Mouse (Mus musculus): ENCODE data around the gene Slc2a9.

GRCm38 (mm10) chr5:38500043-38500442, 2.9 kb downstream of the Slc2a9 start:
- no peak for TF ChIP-seq POLR2A (IDR thresholded peaks at IDR 0.05; ENCODE audit: low read depth, low read length)
- TF ChIP-seq MAFK (IDR thresholded peaks at IDR 0.05; ENCODE audit: insufficient replicate concordance, low read length), result no peak
- TF ChIP-seq E2F4 (IDR thresholded peaks at IDR 0.05; ENCODE audit: insufficient replicate concordance, low read depth, low read length), result no peak
- no peak for TF ChIP-seq MXI1 (IDR thresholded peaks at IDR 0.05; ENCODE audit: low read depth, low read length)
- TF ChIP-seq CTCF (conservative IDR thresholded peaks at IDR 0.05 in 1 of 2, IDR thresholded peaks at IDR 0.05 in 1 of 2; ENCODE audit: low read depth in 2 of 2, low read length in 2 of 2), result no peak
- no peak for TF ChIP-seq UBTF (IDR thresholded peaks at IDR 0.05; ENCODE audit: low read depth, low read length)
- TF ChIP-seq EP300 (IDR thresholded peaks at IDR 0.05; ENCODE audit: low read length), result no peak
- no peak for TF ChIP-seq NELFE (IDR thresholded peaks at IDR 0.05; ENCODE audit: low read depth, low read length)

All from CH12.LX (cell line).